Comparison of ENCODE assay signal across 1 mouse cellular context in genomic region chr12:85264940-85265339, GRCm38 (mm10).
TF ChIP-seq lines count a peak whose summit lies in the region.

No protein-coding gene starts in this region.

TF ChIP-seq in MEL, 35 proteins besides CTCF, POLR2A, EP300 and RAD21:
- TF ChIP-seq SIN3A (IDR thresholded peaks at IDR 0.05; ENCODE audit: low read length) (0 out of 2 replicates have a peak, but pooled peaks have one; percentile 4), MYB (IDR thresholded peaks at IDR 0.05; ENCODE audit: low read depth, low read length) (no peak)
